Mouse (Mus musculus): ENCODE measurements at regions not wholly inside any gene's neighbourhood (a gene's known extent, or its start where the extent isn't known, plus 50 kb on each side); places are given as distances from the start of the nearest gene placed in this dataset.
A peak's percentile ranks its signal among the peaks of the same experiment; 100 is the strongest.

- DNase-seq (ENCODE audit: extremely low read depth, low read depth), result no peak
Observed at GRCm38 (mm10) chr13:119118382-119118781, 310.0 kb upstream of the Paip1 start.

- DNase-seq (ENCODE audit: extremely low read depth, low read depth), result no peak
Observed at GRCm38 (mm10) chr13:119140436-119140835, 288.0 kb upstream of the Paip1 start.

- no peak for DNase-seq (ENCODE audit: extremely low read depth, low read depth)
Observed at GRCm38 (mm10) chr13:119143351-119143750, 285.1 kb upstream of the Paip1 start.

- no peak for DNase-seq (ENCODE audit: extremely low read depth, low read depth)
Observed at GRCm38 (mm10) chr13:119145713-119146112, 282.7 kb upstream of the Paip1 start.

GRCm38 (mm10) chr13:119147701-119148100, 280.7 kb upstream of the Paip1 start:
- no peak for DNase-seq (ENCODE audit: extremely low read depth, low read depth)

- no peak for DNase-seq (ENCODE audit: extremely low read depth, low read depth)
Observed at GRCm38 (mm10) chr13:119149141-119149540, 279.3 kb upstream of the Paip1 start.

GRCm38 (mm10) chr13:119150847-119151548, 277.4 kb upstream of the Paip1 start:
- DNase-seq (ENCODE audit: extremely low read depth, low read depth), result no peak

- DNase-seq (ENCODE audit: extremely low read depth, low read depth), result peak; percentile 15
Observed at GRCm38 (mm10) chr13:119177753-119178152, 250.6 kb upstream of the Paip1 start.

GRCm38 (mm10) chr13:119178212-119178611, 250.2 kb upstream of the Paip1 start:
- DNase-seq (ENCODE audit: extremely low read depth, low read depth), result no peak

- DNase-seq (ENCODE audit: extremely low read depth, low read depth), result no peak
Observed at GRCm38 (mm10) chr13:119179157-119179920, 249.1 kb upstream of the Paip1 start.

GRCm38 (mm10) chr13:119184322-119184877, 244.0 kb upstream of the Paip1 start:
- DNase-seq (ENCODE audit: extremely low read depth, low read depth), result no peak

GRCm38 (mm10) chr13:119185567-119186143, 242.7 kb upstream of the Paip1 start:
- DNase-seq (ENCODE audit: extremely low read depth, low read depth), result no peak

- DNase-seq (ENCODE audit: extremely low read depth, low read depth), result peak; percentile 10
Observed at GRCm38 (mm10) chr13:119231556-119231955, 196.8 kb upstream of the Paip1 start.

- DNase-seq (ENCODE audit: extremely low read depth, low read depth), result peak; percentile 85
Observed at GRCm38 (mm10) chr13:119232100-119233029, 196.0 kb upstream of the Paip1 start.

GRCm38 (mm10) chr13:119233030-119233385, 195.4 kb upstream of the Paip1 start:
- DNase-seq (ENCODE audit: extremely low read depth, low read depth), result peak; percentile 7

- no peak for DNase-seq (ENCODE audit: extremely low read depth, low read depth)
Observed at GRCm38 (mm10) chr13:119233869-119234268, 194.5 kb upstream of the Paip1 start.

GRCm38 (mm10) chr13:119242358-119242757, 186.0 kb upstream of the Paip1 start:
- no peak for DNase-seq (ENCODE audit: extremely low read depth, low read depth)

GRCm38 (mm10) chr13:119247101-119247500, 181.3 kb upstream of the Paip1 start:
- DNase-seq (ENCODE audit: extremely low read depth, low read depth), result no peak

GRCm38 (mm10) chr13:119252006-119252405, 176.4 kb upstream of the Paip1 start:
- no peak for DNase-seq (ENCODE audit: extremely low read depth, low read depth)

GRCm38 (mm10) chr13:119256350-119256749, 172.1 kb upstream of the Paip1 start:
- no peak for DNase-seq (ENCODE audit: extremely low read depth, low read depth)

- DNase-seq (ENCODE audit: extremely low read depth, low read depth), result no peak
Observed at GRCm38 (mm10) chr13:119258515-119258914, 169.9 kb upstream of the Paip1 start.

All from MEL-GATA-1-ER (cell line).